Mouse (Mus musculus) MEL-GATA-1-ER (cell line): ENCODE measurements at regions not wholly inside any gene's neighbourhood (a gene's known extent, or its start where the extent isn't known, plus 50 kb on each side); places are given as distances from the start of the nearest gene placed in this dataset.

ENCODE experiments used
- DNase-seq: peaks from one replicate; pipeline ENCODE4 v3.0.0-alpha.2; 2012; ENCODE audit warnings: low read depth; ENCODE audit errors: extremely low read depth

DNA sequence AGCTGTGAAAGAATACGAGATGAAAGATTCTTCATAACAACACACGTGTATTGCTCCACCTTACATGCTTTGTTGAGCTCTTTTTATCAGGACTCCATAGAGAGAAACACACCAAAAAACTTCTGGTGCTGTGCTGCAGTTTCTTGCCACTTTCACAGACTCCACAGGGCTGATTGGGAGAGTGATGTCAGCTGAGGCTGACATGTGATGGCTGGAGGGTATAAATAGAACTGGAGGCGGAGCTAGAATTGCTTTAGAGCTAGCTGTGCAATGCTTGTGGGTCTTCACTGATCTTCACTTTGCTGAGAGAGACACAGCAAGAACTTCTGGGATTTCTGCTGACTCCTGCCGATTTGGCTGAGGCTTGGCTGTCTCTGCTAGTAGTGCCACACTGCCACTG, 285.3 kb downstream of the Epha4 start:
- DNase-seq, result no peak

DNA sequence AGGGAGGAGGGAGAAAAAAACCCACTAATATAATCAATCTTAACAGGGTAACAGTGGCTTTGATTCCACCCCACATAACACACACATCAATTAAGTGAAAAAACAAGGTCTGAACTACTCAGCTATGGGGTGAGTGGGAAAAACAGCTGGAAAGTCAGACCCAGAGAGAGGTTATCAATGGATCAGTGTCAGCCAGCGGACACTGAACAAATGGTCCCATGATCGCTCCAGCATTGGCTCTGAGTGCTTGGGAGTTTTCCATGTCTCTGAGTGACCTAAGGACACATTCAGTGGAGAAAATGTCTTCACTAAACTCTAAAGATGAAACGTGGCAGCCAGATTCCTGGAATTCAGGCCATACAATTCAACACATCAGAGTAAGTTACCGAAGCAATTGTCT, 281.9 kb downstream of the Epha4 start:
- no peak for DNase-seq

- no peak for DNase-seq
Observed at GRCm38 (mm10) chr1:77244642-77245041, 270.2 kb downstream of the Epha4 start.

DNA sequence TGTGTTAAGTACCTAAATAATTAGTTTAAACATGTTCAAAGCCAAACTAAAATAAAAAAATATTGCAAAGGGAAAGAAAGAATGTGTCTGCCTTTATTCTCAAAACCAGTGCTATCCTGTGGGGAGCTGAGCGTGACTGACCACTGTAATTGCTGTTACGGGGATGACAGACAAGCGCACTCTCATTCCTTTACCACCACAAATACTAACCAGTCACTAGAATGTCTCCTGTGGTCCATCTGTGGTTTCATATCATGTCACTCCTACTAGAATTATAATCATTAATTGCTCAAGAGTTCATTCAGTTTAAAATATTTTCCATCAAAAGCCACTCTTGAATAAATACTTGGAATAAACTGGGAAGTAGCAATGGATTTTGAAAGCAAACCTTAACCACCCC, 268.8 kb downstream of the Epha4 start:
- no peak for DNase-seq

GRCm38 (mm10) chr1:77254276-77254675, 260.6 kb downstream of the Epha4 start:
- no peak for DNase-seq

GRCm38 (mm10) chr1:77256115-77256842, 258.6 kb downstream of the Epha4 start:
- no peak for DNase-seq

GRCm38 (mm10) chr1:77258730-77259310, 256.1 kb downstream of the Epha4 start:
- DNase-seq, result no peak

DNA sequence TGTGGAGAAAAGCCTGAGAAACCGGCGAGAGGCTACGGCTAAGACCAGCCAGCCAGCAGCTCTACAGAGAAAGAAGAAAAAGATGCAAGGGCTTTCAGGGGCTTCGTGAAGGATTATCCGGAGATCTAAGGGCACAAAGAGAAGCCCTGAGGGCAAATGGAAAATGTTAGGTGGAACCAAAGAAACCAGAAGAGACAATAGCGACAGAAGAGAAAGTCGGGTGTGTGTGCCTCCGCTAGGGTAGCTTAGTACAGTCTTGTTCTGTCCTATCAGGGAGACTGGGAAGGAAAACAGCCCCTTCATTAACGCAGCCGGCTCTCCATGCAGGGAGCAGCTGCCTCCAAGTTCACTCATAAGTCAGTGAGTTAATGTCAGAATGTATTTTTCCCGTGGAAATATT, 255.1 kb downstream of the Epha4 start:
- DNase-seq, result no peak

GRCm38 (mm10) chr1:77261678-77262077, 253.2 kb downstream of the Epha4 start:
- no peak for DNase-seq

GRCm38 (mm10) chr1:77265677-77266076, 249.2 kb downstream of the Epha4 start:
- DNase-seq, result no peak

- DNase-seq, result no peak
Observed at GRCm38 (mm10) chr1:77267311-77268003, 247.4 kb downstream of the Epha4 start.

DNA sequence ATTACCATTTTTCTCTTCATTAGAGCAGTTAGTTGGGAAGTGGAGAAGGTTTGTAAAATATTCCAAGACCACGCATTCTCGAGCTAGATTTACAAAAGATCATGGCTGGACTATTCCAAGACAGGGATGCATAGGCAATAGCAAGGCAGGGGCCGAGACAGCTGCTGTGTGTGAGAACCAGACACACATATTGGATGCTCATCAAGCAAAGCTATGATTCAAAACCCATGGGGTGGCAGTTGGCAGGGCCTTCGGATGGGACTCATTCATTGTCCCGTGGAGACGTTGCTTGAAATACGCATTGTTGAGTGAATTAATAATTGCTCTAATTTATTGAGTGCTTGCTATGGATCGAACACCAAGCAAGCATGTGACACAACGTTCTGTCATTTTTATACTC, 239.6 kb downstream of the Epha4 start:
- no peak for DNase-seq

- DNase-seq, result no peak
Observed at GRCm38 (mm10) chr1:77279566-77279965, 235.3 kb downstream of the Epha4 start.

DNA sequence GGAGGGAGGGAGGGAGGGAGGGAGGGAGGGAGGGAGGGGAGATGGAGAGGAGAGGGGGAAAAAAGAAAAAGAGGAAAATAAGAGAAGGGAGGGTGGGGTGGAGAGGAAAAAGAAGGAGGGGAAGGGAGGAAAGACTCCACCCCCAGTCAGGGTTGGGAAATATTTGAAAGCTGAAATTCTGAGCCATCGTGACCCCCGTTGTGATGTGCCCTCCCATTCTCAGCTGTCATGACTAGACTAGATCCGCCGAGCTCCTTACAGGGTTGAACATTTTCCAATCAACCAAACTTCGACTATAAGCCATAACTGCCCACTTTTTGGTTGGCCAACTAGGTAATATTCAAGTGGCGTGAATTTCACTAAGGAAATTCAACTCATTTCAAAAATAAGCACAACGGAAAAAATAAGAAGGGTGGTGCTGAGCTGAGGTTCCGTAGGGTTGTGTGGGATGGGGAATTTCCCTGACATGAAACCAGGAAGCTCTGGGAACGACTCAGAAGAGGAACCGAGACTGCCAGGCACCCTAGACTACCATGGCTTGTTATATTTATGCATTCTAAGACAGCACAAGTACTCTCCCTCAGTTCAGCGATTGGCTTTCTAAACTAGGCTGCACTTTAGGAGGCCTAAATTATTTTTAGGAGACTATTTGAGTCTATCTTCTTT, 234.4 kb downstream of the Epha4 start:
- no peak for DNase-seq

GRCm38 (mm10) chr1:77281741-77282140, 233.1 kb downstream of the Epha4 start:
- DNase-seq, result peak; percentile 45

GRCm38 (mm10) chr1:77298713-77299132, 216.2 kb downstream of the Epha4 start:
- DNase-seq, result peak; percentile 88

DNA sequence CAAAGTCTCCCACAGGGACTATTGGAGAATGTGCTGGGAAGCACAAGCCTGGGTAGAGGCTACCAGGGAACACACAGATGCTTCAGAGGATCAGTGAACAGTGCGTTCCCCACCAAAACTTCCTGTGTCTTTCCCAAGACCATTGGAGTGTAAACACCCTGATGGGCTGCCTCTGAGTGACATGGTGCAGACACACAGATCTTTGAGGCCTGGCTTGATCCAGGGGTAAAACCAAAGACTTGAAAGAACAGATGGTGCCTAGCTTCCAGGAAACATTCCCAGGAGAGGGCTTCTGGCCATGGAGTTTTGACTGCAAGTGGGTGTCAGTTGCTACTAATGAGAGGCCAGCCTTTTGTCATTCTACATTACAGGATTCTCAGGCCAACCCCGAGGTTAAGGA, 214.1 kb downstream of the Epha4 start:
- no peak for DNase-seq

DNA sequence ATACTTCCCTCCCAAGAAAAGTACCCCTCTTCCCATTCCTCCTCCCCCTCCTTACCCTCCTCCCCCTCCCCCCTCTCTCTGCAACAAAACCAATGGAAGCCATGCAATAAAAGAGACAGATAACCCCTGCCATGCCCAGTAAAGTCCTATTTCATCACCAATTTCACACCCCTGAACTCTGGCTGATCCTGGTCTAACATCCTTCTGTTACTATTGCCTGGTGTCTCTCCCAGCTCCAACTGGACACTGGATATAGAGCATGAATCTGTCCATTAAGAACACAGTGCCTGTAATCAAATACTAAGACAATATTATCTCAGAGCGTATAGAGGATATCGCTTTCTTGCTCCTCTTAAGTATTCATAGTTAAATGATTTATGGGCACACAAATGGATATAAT, 210.1 kb downstream of the Epha4 start:
- DNase-seq, result no peak

DNA sequence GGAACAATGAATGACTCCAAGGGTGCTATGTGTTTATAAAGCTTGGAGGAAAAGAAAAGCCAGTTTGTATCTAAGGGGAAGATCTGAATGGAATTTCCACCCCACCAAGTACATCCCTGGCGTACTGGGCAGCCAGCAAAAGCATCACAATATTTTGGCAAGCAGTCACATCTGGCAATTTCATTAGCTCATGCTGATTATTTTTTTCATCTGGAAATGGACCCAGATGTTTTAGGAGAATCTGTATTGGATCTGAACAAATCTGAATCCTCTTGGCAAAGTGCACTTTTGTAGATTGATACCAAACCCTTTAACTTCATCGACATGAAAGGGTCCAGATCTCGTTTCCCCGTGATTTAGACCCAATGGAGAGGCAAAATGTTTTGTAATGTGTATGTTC, 207.1 kb downstream of the Epha4 start:
- DNase-seq, result no peak

DNA sequence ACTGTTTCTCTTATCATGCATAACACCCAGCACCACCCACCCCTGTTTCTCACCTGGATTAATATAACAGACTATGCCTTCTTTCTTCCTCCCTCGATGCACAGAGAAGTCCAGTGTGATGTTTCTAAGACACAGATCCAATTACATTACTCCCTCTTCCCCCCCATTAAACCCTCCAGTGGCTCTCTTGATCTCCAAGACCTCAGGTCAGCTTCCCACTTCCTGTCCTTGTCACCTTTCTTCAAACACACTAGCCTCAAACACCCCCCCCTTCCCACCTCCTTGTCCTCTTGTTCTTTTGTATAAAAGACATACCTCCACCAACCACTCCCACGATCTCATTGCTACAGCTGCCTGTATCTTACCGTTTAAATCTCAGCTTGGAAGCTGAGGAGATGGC, 201.8 kb downstream of the Epha4 start:
- no peak for DNase-seq

DNA sequence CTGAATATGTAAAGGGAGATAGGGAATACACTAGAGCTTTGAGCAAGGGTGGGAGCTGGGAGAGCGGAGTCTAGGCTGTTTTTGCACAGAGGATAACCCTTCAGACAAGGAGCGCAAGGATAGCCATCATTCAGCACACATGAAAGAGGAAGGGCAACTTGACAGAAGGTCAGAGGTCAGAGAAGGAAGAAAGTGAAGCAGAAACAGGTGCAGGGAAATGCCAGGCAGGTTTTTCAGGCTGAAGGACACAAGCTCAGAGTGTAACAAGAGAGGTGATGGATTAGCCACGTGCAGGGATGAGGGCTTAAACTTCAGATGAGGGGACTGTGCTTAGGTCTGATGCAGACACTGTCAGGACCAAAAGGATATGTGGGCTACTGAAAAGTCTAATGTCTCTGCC, 199.5 kb downstream of the Epha4 start:
- no peak for DNase-seq

GRCm38 (mm10) chr1:77316198-77316597, 198.7 kb downstream of the Epha4 start:
- DNase-seq, result no peak
